Mouse (Mus musculus) hindbrain, embryonic 12.5 days (tissue): ENCODE results near the gene Rwdd1. TPM values are rescaled to one million over a fixed set of nuclear protein-coding genes. Genes with fewer than 3 reads are reported as not detected.
"Not testable (repeated sequence)": the region's sequence is repeated elsewhere in the genome, so short reads cannot be mapped to it uniquely, and the experiment has no call there.

ENCODE experiments used
- ATAC-seq: fragments of 200-750 bp; cut with Nextera tagmentation; 2 replicates; pipeline ENCODE4 v1.8.0; 2017; ENCODE audit warnings: moderate TSS enrichment; ENCODE audit not compliant: low FRiP score
- H3K27ac ChIP-seq: fragments of 300-500 bp; sonication (generic); 2 replicates; pipeline ENCODE4 v1.5.1; 2016; ENCODE audit warnings: mild to moderate bottlenecking
- H3K27me3 ChIP-seq: fragments of 300-500 bp; sonication (generic); 2 replicates; pipeline ENCODE4 v1.6.1; 2016; ENCODE audit warnings: mild to moderate bottlenecking
- H3K36me3 ChIP-seq: fragments of 300-500 bp; sonication (generic); 2 replicates; pipeline ENCODE4 v1.6.1; 2016; ENCODE audit warnings: mild to moderate bottlenecking
- H3K4me1 ChIP-seq: fragments of 300-500 bp; sonication (generic); 2 replicates; pipeline ENCODE4 v1.6.1; 2016
- H3K4me2 ChIP-seq: fragments of 300-500 bp; sonication (generic); replicated peaks from 2 replicates; pipeline ENCODE4 v1.6.1; 2016; ENCODE audit warnings: mild to moderate bottlenecking
- H3K4me3 ChIP-seq: fragments of 300-500 bp; sonication (generic); 2 replicates; pipeline ENCODE4 v1.5.1; 2016; ENCODE audit warnings: mild to moderate bottlenecking
- H3K9ac ChIP-seq: fragments of 300-500 bp; sonication (generic); 2 replicates; pipeline ENCODE4 v1.6.1; 2016; ENCODE audit warnings: mild to moderate bottlenecking, moderate library complexity
- H3K9me3 ChIP-seq: fragments of 300-500 bp; sonication (generic); replicated peaks from 2 replicates; pipeline ENCODE4 v1.6.1; 2016; ENCODE audit warnings: mild to moderate bottlenecking
- WGBS: fragments of 180-500 bp; shearing (Covaris S2); methylation state at CpG from one replicate; pipeline ENCODE4 v1.1.7; 2016; 5-methylcytosine and 5-hydroxymethylcytosine counted together
- polyA plus RNA-seq: library from polyadenylated mRNA; unstranded; fragments of >200 nt; fragmentation: Nextera tagmentation; extraction: Ambion mirVana; gene quantifications from 2 replicates; pipeline ENCODE4 v1.2.1, GENCODE M21; 2016

The Rwdd1 gene
- polyA plus RNA-seq, 1 experiment from 2014 or later = 136 TPM

DNA sequence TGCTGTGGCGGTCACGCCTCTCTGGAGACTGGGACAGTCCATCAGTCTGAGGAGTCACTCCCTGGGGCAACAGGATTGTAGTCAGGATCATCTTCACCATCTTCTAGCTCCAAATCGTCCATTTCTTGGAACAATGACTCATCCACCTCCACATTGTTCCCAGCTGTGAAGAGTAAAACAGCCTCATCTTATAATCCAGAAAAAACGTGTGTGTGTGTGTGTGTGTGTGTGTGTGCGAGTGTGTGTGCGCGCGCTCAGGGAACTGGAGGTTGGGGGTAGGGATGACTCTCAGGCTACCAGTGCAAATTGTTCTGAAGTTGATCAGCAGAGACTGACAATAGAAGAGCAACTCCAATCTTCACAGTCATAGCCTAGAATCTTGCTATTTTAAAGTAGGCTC is 22.7 kb downstream of the Rwdd1 start:
- H3K4me1 ChIP-seq, H3K9me3 ChIP-seq, H3K27me3 ChIP-seq, H3K27ac ChIP-seq, H3K4me2 ChIP-seq, ATAC-seq, H3K4me3 ChIP-seq, H3K9ac ChIP-seq: not testable (repeated sequence)
- 93% methylated on average over 6 of the region's 8 CpGs for WGBS
- peaks cover 80% of the 10 kb centered on the region for H3K36me3 ChIP-seq

DNA sequence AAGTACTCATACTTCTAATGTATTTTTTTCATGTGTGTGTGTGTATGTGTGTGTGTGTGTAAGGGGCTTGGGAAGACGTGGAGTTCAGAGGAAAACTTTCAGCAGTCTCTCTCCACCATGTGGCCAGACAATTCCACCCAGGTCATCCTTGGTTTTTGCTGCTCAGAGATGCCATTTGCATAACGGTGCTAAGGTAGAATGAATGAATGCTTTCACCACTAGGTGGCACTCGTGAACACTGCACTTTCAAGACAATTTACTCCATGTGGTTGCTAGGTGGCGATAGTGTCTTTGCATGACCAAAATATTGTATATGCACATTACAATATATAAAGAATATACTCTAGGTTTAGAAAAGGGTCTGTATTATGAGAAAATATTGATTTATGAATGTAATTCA is 32.7 kb downstream of the Rwdd1 start:
- ATAC-seq = peak; percentile 40; the same call in 1 of the 2 replicates
- Histone ChIP-seq H3K4me2 (no peak overlapping the region), H3K9me3 (no peaks in the 10 kb centered on the region), H3K9ac (no peak overlapping the region), H3K27ac (no peak overlapping the region), H3K4me3 (no peak overlapping the region), H3K4me1 (no peaks in the 10 kb centered on the region), H3K36me3 (peaks cover 12% of the 10 kb centered on the region), H3K27me3 (no peaks in the 10 kb centered on the region)
- WGBS = 19% methylated on average over 4 of the region's 4 CpGs

GRCm38 (mm10) chr10:33974781-33975494 is 44.5 kb downstream of the Rwdd1 start:
- Histone ChIP-seq H3K4me3 (no peak overlapping the region), H3K36me3 (0 out of 2 replicates have a peak, but pooled peaks cover under 1% of the 10 kb centered on the region), H3K4me2 (no peak overlapping the region), H3K27ac (no peak overlapping the region), H3K9ac (no peak overlapping the region), H3K4me1 (no peaks in the 10 kb centered on the region), H3K27me3 (no peaks in the 10 kb centered on the region), H3K9me3 (peaks cover 4% of the 10 kb centered on the region; the same call in 1 of the 2 replicates)
- 92% methylated on average over 7 of the region's 7 CpGs for WGBS
- no peak for ATAC-seq

DNA sequence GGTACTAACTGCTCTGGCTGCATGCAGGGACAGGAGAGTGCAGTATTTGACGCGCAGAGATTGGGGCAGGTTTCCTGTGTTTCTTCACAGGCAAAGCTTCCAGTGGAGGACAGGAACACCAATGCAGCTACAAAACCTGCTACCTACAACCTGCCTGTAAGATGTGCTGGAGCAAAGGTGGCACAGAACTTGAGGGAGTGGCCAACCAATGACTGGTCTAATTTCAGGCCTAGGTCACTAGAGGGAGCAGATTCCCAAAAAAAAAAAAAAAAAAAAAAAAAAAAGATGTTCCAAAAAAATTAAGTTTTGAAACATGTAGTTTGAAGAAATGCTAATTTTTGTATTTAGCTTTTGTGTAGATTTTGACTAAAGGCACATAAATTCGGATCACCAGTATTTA is 66.9 kb downstream of the Rwdd1 start:
- Histone ChIP-seq H3K27ac (no peak overlapping the region), H3K27me3 (no peaks in the 10 kb centered on the region), H3K4me3 (no peak overlapping the region), H3K9me3 (no peaks in the 10 kb centered on the region), H3K9ac (no peak overlapping the region), H3K36me3 (0 out of 2 replicates have a peak, but pooled peaks cover 2% of the 10 kb centered on the region), H3K4me1 (peaks cover 13% of the 10 kb centered on the region; the same call in 1 of the 2 replicates), H3K4me2 (no peak overlapping the region)
- WGBS = 83% methylated on average over 3 of the region's 3 CpGs
- no peak for ATAC-seq

DNA sequence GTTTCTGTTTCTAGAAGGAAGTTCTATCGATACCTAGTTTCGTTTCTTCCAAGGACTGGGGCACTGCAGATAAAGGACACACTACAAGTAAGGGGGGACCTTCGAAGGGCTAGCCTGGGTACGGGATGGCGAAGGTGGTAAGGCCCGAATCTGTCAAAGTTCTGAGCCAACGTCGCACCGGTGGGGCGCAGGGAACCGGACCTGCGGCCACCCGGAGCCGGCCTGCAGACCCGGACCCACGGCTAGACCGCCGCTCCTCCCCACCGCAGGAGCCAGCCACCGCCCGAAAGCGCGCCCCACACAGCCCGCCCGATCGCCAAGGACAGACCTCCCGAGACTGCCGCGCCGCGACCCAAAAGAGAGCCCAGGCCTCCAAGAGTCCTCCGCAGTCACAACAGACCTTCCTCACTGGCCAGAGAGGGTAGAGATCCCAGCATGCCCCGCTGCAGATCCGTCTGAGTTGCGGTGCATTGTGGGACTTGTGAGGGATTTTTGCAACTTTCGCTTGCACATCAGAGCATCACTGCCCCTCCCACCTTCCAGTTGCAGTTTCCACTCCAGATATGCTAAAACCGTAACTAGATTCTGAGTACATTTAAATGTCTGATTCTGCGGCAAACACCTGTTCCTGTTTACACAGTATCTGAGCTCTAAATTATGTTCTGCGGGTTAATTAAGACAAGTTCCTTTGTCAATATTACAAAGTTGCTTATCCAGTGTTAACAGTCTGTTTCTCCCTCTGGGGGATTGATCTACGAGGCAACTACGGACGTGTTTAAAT is 68.4 kb downstream of the Rwdd1 start, which contains the start of gene Zup1:
Zup1 (minus strand) TSS at position 467 of the 781 bp plus-strand sequence.
- peaks cover 13% of the 10 kb centered on the region; the same call in 1 of the 2 replicates for H3K4me1 ChIP-seq
- 5% methylated on average over 41 of the region's 42 CpGs for WGBS
- H3K27ac ChIP-seq = peak within 1 kb of the TSS; percentile 74; the same call in 1 of the 2 replicates
- no peaks in the 10 kb centered on the region for H3K9me3 ChIP-seq
- H3K9ac ChIP-seq = peak within 1 kb of the TSS; percentile 85
- ATAC-seq = peak; percentile 98
- H3K27me3 ChIP-seq = no peaks in the 10 kb centered on the region
- H3K36me3 ChIP-seq = 0 out of 2 replicates have a peak, but pooled peaks cover 2% of the 10 kb centered on the region
- H3K4me3 ChIP-seq = peak within 1 kb of the TSS; percentile 81
- H3K4me2 ChIP-seq = peak within 1 kb of the TSS; percentile 57

Other genes starting within 250 kb of the Rwdd1 start
- gene Sult3a2, start 232.9 kb downstream of the Rwdd1 start, polyA plus RNA-seq = not detected in 2 replicates
- not detected in 2 replicates for gene Sult3a1, start 161.9 kb downstream of the Rwdd1 start, polyA plus RNA-seq
- gene Rsph4a, start 114.5 kb downstream of the Rwdd1 start, polyA plus RNA-seq = 0.71 and 1.3 TPM in 2 replicates
- 26.3 and 28.7 TPM in 2 replicates for gene Zup1, start 68.4 kb downstream of the Rwdd1 start, polyA plus RNA-seq
- gene Trappc3l, start 18.0 kb upstream of the Rwdd1 start, polyA plus RNA-seq = not detected in 2 replicates
- gene Calhm4, start 24.7 kb upstream of the Rwdd1 start, polyA plus RNA-seq = not detected in 2 replicates
- 0.25 and 0.32 TPM in 2 replicates for gene Calhm5, start 76.9 kb upstream of the Rwdd1 start, polyA plus RNA-seq
- gene Calhm6, start 108.4 kb upstream of the Rwdd1 start, polyA plus RNA-seq = 0.29 and 0.84 TPM in 2 replicates
- 26.8 and 29.6 TPM in 2 replicates for gene Dse, start 188.1 kb upstream of the Rwdd1 start, polyA plus RNA-seq